ENCODE assay signal across 21 mouse cellular contexts in genomic region chr15:95068799-95069198, GRCm38 (mm10).
DNase-seq lines count a peak whose midpoint lies in the region; ATAC-seq and TF ChIP-seq lines count a peak whose summit lies in the region.
"Had no signal": no experiment of that assay in that cellular context is flagged by ENCODE, and none has a peak within 500 bp of the region (broad histone marks: within the 10 kb centered on the region; RNA-seq: fewer than 3 reads in every experiment).

No protein-coding gene starts in this region.

- no peak overlapping the region for H3K4me3 ChIP-seq in hindbrain, postnatal 0 days (ENCODE audit: low read length)
- no peak overlapping the region for H3K4me3 ChIP-seq in hindbrain, embryonic 16.5 days (ENCODE audit: low read length)
- H3K4me3 ChIP-seq: embryonic facial prominence, embryonic 12.5 days; forebrain, embryonic 12.5 days; intestine, embryonic 15.5 days; limb, embryonic 13.5 days; liver, embryonic 13.5 days; neural tube, embryonic 15.5 days had no signal

- H3K27me3 ChIP-seq in hindbrain, postnatal 0 days (ENCODE audit: insufficient read depth, low read length): no peaks in the 10 kb centered on the region
- no peaks in the 10 kb centered on the region for H3K27me3 ChIP-seq in hindbrain, embryonic 16.5 days (replicated peaks; ENCODE audit: control insufficient read depth, insufficient read depth, low read length)
- H3K27me3 ChIP-seq: embryonic facial prominence, embryonic 12.5 days; forebrain, embryonic 12.5 days; intestine, embryonic 15.5 days; limb, embryonic 13.5 days; liver, embryonic 13.5 days; neural tube, embryonic 15.5 days had no signal

- H3K4me2 ChIP-seq in hindbrain, postnatal 0 days (ENCODE audit: low read depth, low read length): no peak overlapping the region
- H3K4me2 ChIP-seq in hindbrain, embryonic 16.5 days (ENCODE audit: low read length): no peak overlapping the region
- H3K4me2 ChIP-seq: embryonic facial prominence, embryonic 12.5 days; forebrain, embryonic 12.5 days; hindbrain, embryonic 14.5 days; intestine, embryonic 15.5 days; limb, embryonic 13.5 days; liver, embryonic 13.5 days; lung, embryonic 14.5 days; neural tube, embryonic 15.5 days had no signal

- DNase-seq in hindbrain, postnatal 0 days (ENCODE audit: low spot score): peak; percentile 22
- peak; percentile 26 to 74 for DNase-seq in left cerebral cortex, postnatal 25 days (ENCODE audit: low spot score in 2 of 2)
- no peak for DNase-seq in left cerebral cortex, adult 11 months (ENCODE audit: low spot score)
- peak; percentile 78 for DNase-seq in brain, adult 2 months (ENCODE audit: low read depth, low spot score)
- DNase-seq in layer of hippocampus, adult 8-10 months (ENCODE audit: low spot score in 2 of 2): peak; percentile 23 to 43
- DNase-seq in kidney, adult 18-20 months: no peak
- DNase-seq: adrenal gland, postnatal 25 days; cerebellum, adult 11 months; cerebellum, postnatal 10 days; heart, postnatal 4 days; kidney, postnatal 25 days; liver, embryonic 13.5 days; lung, embryonic 14.5 days; spleen, adult 18-20 months had no signal

- intact Hi-C loops in left cerebral cortex, postnatal 25 days (cut with DNase I): loop anchor here (2.0 to 5.0 kb wide), 2 partner anchors 91 to 124 kb away; no protein-coding TSS in a partner anchor

- no peaks in the 10 kb centered on the region for H3K4me1 ChIP-seq in hindbrain, postnatal 0 days (ENCODE audit: insufficient read depth, low read length)
- no peaks in the 10 kb centered on the region; the same call in 1 of the 2 replicates for H3K4me1 ChIP-seq in hindbrain, embryonic 16.5 days (ENCODE audit: control insufficient read depth, insufficient read depth, low read depth, low read length)
- H3K4me1 ChIP-seq: embryonic facial prominence, embryonic 12.5 days; intestine, embryonic 15.5 days; limb, embryonic 13.5 days; liver, embryonic 13.5 days had no signal

- no peaks in the 10 kb centered on the region for H3K36me3 ChIP-seq in hindbrain, postnatal 0 days (ENCODE audit: insufficient read depth, low read length)
- H3K36me3 ChIP-seq in hindbrain, embryonic 16.5 days (ENCODE audit: control insufficient read depth, insufficient read depth, low read length): no peaks in the 10 kb centered on the region
- H3K36me3 ChIP-seq: embryonic facial prominence, embryonic 12.5 days; forebrain, embryonic 12.5 days; intestine, embryonic 15.5 days; limb, embryonic 13.5 days; liver, embryonic 13.5 days; neural tube, embryonic 15.5 days had no signal

- H3K9ac ChIP-seq in hindbrain, postnatal 0 days (replicated peaks; ENCODE audit: low read length): no peak overlapping the region
- no peak overlapping the region for H3K9ac ChIP-seq in hindbrain, embryonic 16.5 days (ENCODE audit: low read depth, low read length)
- H3K9ac ChIP-seq: embryonic facial prominence, embryonic 12.5 days; forebrain, embryonic 12.5 days; hindbrain, embryonic 14.5 days; intestine, embryonic 15.5 days; limb, embryonic 13.5 days; liver, embryonic 13.5 days; lung, embryonic 14.5 days; neural tube, embryonic 15.5 days had no signal

- no peak overlapping the region for H3K27ac ChIP-seq in hindbrain, postnatal 0 days
- no peak overlapping the region for H3K27ac ChIP-seq in hindbrain, embryonic 16.5 days (ENCODE audit: low read depth, low read length)
- H3K27ac ChIP-seq: embryonic facial prominence, embryonic 12.5 days; forebrain, embryonic 12.5 days; hindbrain, embryonic 14.5 days; intestine, embryonic 15.5 days; limb, embryonic 13.5 days; liver, embryonic 13.5 days; neural tube, embryonic 15.5 days had no signal

- TF ChIP-seq CTCF in hindbrain, postnatal 0 days (IDR thresholded peaks at IDR 0.05; ENCODE audit: low read depth): no peak

- ATAC-seq in hindbrain, postnatal 0 days: no peak
- no peak for ATAC-seq in hindbrain, embryonic 16.5 days
- ATAC-seq: intestine, embryonic 15.5 days had no signal

- 54% methylated on average over 1 of the region's 1 CpGs for WGBS in hindbrain, postnatal 0 days
- WGBS in hindbrain, embryonic 16.5 days: 58% methylated on average over 1 of the region's 1 CpGs

- H3K9me3 ChIP-seq in hindbrain, postnatal 0 days (ENCODE audit: low read length): no peaks in the 10 kb centered on the region
- no peaks in the 10 kb centered on the region for H3K9me3 ChIP-seq in hindbrain, embryonic 16.5 days (ENCODE audit: control insufficient read depth, low read length)
- H3K9me3 ChIP-seq: embryonic facial prominence, embryonic 12.5 days; forebrain, embryonic 12.5 days; intestine, embryonic 15.5 days; limb, embryonic 13.5 days; neural tube, embryonic 15.5 days had no signal

Comparison
In these comparisons a context has a peak if more than half of its experiments do, and no peak if none do; other contexts are left out.
1. DNase-seq: peak in hindbrain, postnatal 0 days (single experiment), left cerebral cortex, postnatal 25 days (2 of 2), brain, adult 2 months (single experiment) and layer of hippocampus, adult 8-10 months (2 of 2); none in left cerebral cortex, adult 11 months (single experiment) and kidney, adult 18-20 months (single experiment).